Mouse (Mus musculus): ENCODE results near the gene Casz1. TPM values are rescaled to one million over a fixed set of nuclear protein-coding genes. Genes with fewer than 3 reads are reported as not detected.

The Casz1 gene
- polyA plus RNA-seq, 2 experiments, result 0.32 to 0.39 TPM

GRCm38 (mm10) chr4:148926459-148926858 is 122.2 kb downstream of the Casz1 start:
- H3K4me2 ChIP-seq (ENCODE audit: low read depth), result no peak overlapping the region
- H3K36me3 ChIP-seq (replicated peaks; ENCODE audit: control insufficient read depth, insufficient read depth, low read depth), result no peaks in the 10 kb centered on the region
- WGBS (ENCODE audit: insufficient replicate concordance), result 36% methylated on average over 8 of the region's 8 CpGs
- ATAC-seq (ENCODE audit: insufficient read depth) (no peak), DNase-seq (ENCODE audit: low read depth in 3 of 3, low spot score in 3 of 3) (no peak)
- TF ChIP-seq EP300 (IDR thresholded peaks at IDR 0.05; ENCODE audit: low read depth), result no peak
- no peak for TF ChIP-seq CTCF (IDR thresholded peaks at IDR 0.05; ENCODE audit: low read depth)
- H3K27ac ChIP-seq, result no peak overlapping the region
- H3K4me3 ChIP-seq (ENCODE audit: insufficient read depth in 1 of 2, low read depth in 2 of 2, low read length in 2 of 2), result no peak overlapping the region
- peaks cover 4% of the 10 kb centered on the region for H3K27me3 ChIP-seq (ENCODE audit: control insufficient read depth, insufficient read depth, low read length)
- H3K9me3 ChIP-seq (ENCODE audit: control insufficient read depth, low read length), result no peaks in the 10 kb centered on the region
- H3K9ac ChIP-seq (replicated peaks), result no peak overlapping the region
- H3K4me1 ChIP-seq (replicated peaks; ENCODE audit: control insufficient read depth in 2 of 2, insufficient read depth in 2 of 2, low read length in 1 of 2), result no peaks in the 10 kb centered on the region

GRCm38 (mm10) chr4:148928316-148928715 is 124.1 kb downstream of the Casz1 start:
- 26% methylated on average over 9 of the region's 9 CpGs for WGBS (ENCODE audit: insufficient replicate concordance)
- H3K4me1 ChIP-seq (replicated peaks; ENCODE audit: control insufficient read depth in 2 of 2, insufficient read depth in 2 of 2, low read length in 1 of 2), result no peaks in the 10 kb centered on the region
- no peaks in the 10 kb centered on the region; the same call in 1 of the 2 replicates for H3K27me3 ChIP-seq (ENCODE audit: control insufficient read depth, insufficient read depth, low read length)
- DNase-seq (ENCODE audit: low read depth in 3 of 3, low spot score in 3 of 3) (no peak), ATAC-seq (ENCODE audit: insufficient read depth) (no peak)
- no peak overlapping the region for H3K4me3 ChIP-seq (ENCODE audit: insufficient read depth in 1 of 2, low read depth in 2 of 2, low read length in 2 of 2)
- H3K9me3 ChIP-seq (ENCODE audit: control insufficient read depth, low read length), result no peaks in the 10 kb centered on the region
- no peak overlapping the region for H3K9ac ChIP-seq (replicated peaks)
- H3K27ac ChIP-seq, result no peak overlapping the region
- H3K4me2 ChIP-seq (ENCODE audit: low read depth), result no peak overlapping the region
- no peaks in the 10 kb centered on the region for H3K36me3 ChIP-seq (replicated peaks; ENCODE audit: control insufficient read depth, insufficient read depth, low read depth)
- TF ChIP-seq EP300 (IDR thresholded peaks at IDR 0.05; ENCODE audit: low read depth) (no peak), CTCF (IDR thresholded peaks at IDR 0.05; ENCODE audit: low read depth) (no peak)

GRCm38 (mm10) chr4:148928876-148929275 is 124.6 kb downstream of the Casz1 start:
- WGBS (ENCODE audit: insufficient replicate concordance), result 73% methylated on average over 16 of the region's 16 CpGs
- no peak for ATAC-seq (ENCODE audit: insufficient read depth)
- no peak overlapping the region for H3K27ac ChIP-seq
- no peak overlapping the region for H3K4me2 ChIP-seq (ENCODE audit: low read depth)
- no peak overlapping the region for H3K4me3 ChIP-seq (ENCODE audit: insufficient read depth in 1 of 2, low read depth in 2 of 2, low read length in 2 of 2)
- H3K4me1 ChIP-seq (replicated peaks; ENCODE audit: control insufficient read depth in 2 of 2, insufficient read depth in 2 of 2, low read length in 1 of 2), result no peaks in the 10 kb centered on the region
- H3K27me3 ChIP-seq (ENCODE audit: control insufficient read depth, insufficient read depth, low read length), result no peaks in the 10 kb centered on the region; the same call in 1 of the 2 replicates
- H3K9me3 ChIP-seq (ENCODE audit: control insufficient read depth, low read length), result no peaks in the 10 kb centered on the region
- TF ChIP-seq EP300 (IDR thresholded peaks at IDR 0.05; ENCODE audit: low read depth) (no peak), CTCF (IDR thresholded peaks at IDR 0.05; ENCODE audit: low read depth) (no peak)
- no peaks in the 10 kb centered on the region for H3K36me3 ChIP-seq (replicated peaks; ENCODE audit: control insufficient read depth, insufficient read depth, low read depth)
- no peak for DNase-seq (ENCODE audit: low read depth in 3 of 3, low spot score in 3 of 3)
- H3K9ac ChIP-seq (replicated peaks), result no peak overlapping the region

- Histone ChIP-seq H3K4me3 (ENCODE audit: insufficient read depth in 1 of 2, low read depth in 2 of 2, low read length in 2 of 2) (no peak overlapping the region), H3K4me2 (ENCODE audit: low read depth) (no peak overlapping the region), H3K9ac (replicated peaks) (no peak overlapping the region), H3K27me3 (ENCODE audit: control insufficient read depth, insufficient read depth, low read length) (no peaks in the 10 kb centered on the region), H3K27ac (no peak overlapping the region), H3K9me3 (ENCODE audit: control insufficient read depth, low read length) (no peaks in the 10 kb centered on the region), H3K4me1 (replicated peaks; ENCODE audit: control insufficient read depth in 2 of 2, insufficient read depth in 2 of 2, low read length in 1 of 2) (no peaks in the 10 kb centered on the region), H3K36me3 (replicated peaks; ENCODE audit: control insufficient read depth, insufficient read depth, low read depth) (no peaks in the 10 kb centered on the region)
- no peak for TF ChIP-seq CTCF (IDR thresholded peaks at IDR 0.05; ENCODE audit: low read depth)
- TF ChIP-seq EP300 (IDR thresholded peaks at IDR 0.05; ENCODE audit: low read depth), result no peak
- 59% methylated on average over 9 of the region's 9 CpGs for WGBS (ENCODE audit: insufficient replicate concordance)
- DNase-seq (ENCODE audit: low read depth in 3 of 3, low spot score in 3 of 3), result no peak
- ATAC-seq (ENCODE audit: insufficient read depth), result no peak
These were observed 126.5 kb downstream of the Casz1 start for GRCm38 (mm10) chr4:148930721-148931229.

GRCm38 (mm10) chr4:148933109-148933508 is 128.9 kb downstream of the Casz1 start:
- no peaks in the 10 kb centered on the region for H3K36me3 ChIP-seq (replicated peaks; ENCODE audit: control insufficient read depth, insufficient read depth, low read depth)
- no peak overlapping the region for H3K9ac ChIP-seq (replicated peaks)
- WGBS (ENCODE audit: insufficient replicate concordance), result 67% methylated on average over 13 of the region's 13 CpGs
- ATAC-seq (ENCODE audit: insufficient read depth) (no peak), DNase-seq (ENCODE audit: low read depth in 3 of 3, low spot score in 3 of 3) (no peak)
- H3K4me1 ChIP-seq (replicated peaks; ENCODE audit: control insufficient read depth in 2 of 2, insufficient read depth in 2 of 2, low read length in 1 of 2), result no peaks in the 10 kb centered on the region
- no peak overlapping the region for H3K27ac ChIP-seq
- H3K27me3 ChIP-seq (ENCODE audit: control insufficient read depth, insufficient read depth, low read length), result no peaks in the 10 kb centered on the region
- H3K4me2 ChIP-seq (ENCODE audit: low read depth), result no peak overlapping the region
- TF ChIP-seq EP300 (IDR thresholded peaks at IDR 0.05; ENCODE audit: low read depth) (no peak), CTCF (IDR thresholded peaks at IDR 0.05; ENCODE audit: low read depth) (no peak)
- no peaks in the 10 kb centered on the region for H3K9me3 ChIP-seq (ENCODE audit: control insufficient read depth, low read length)
- no peak overlapping the region for H3K4me3 ChIP-seq (ENCODE audit: insufficient read depth in 1 of 2, low read depth in 2 of 2, low read length in 2 of 2)

Data from liver, embryonic 14.5 days (tissue).